Mouse (Mus musculus) liver, embryonic 14.5 days (tissue): ENCODE results near the gene Vmn1r93. TPM values are rescaled to one million over a fixed set of nuclear protein-coding genes. Genes with fewer than 3 reads are reported as not detected.
"Not testable (repeated sequence)": the region's sequence is repeated elsewhere in the genome, so short reads cannot be mapped to it uniquely, and the experiment has no call there.

Experiments
- ATAC-seq: fragments of 200-750 bp; cut with Nextera tagmentation; 2 replicates; pipeline ENCODE4 v1.8.0; 2017; ENCODE audit warnings: moderate number of reproducible peaks, mild to moderate bottlenecking, moderate library complexity; ENCODE audit not compliant: insufficient read depth
- DNase-seq, 3 experiments: peaks; one replicate each; pipeline ENCODE4 v3.0.0-alpha.2; 2012 to 2013; ENCODE audit warnings: low read depth in 3 of 3, low spot score in 3 of 3
- H3K27ac ChIP-seq: fragments of 300-500 bp; sonication (generic); 2 replicates; pipeline ENCODE4 v1.5.1; 2014; ENCODE audit warnings: moderate library complexity, mild to moderate bottlenecking, control low read depth, inconsistent platforms
- H3K27me3 ChIP-seq: fragments of 300-500 bp; sonication (generic); 2 replicates; pipeline ENCODE4 v1.6.1; 2014; ENCODE audit warnings: mild to moderate bottlenecking, low read length, moderate library complexity; ENCODE audit not compliant: control insufficient read depth, insufficient read depth
- H3K36me3 ChIP-seq: fragments of 300-500 bp; sonication (generic); replicated peaks from 2 replicates; pipeline ENCODE4 v1.6.1; 2014; ENCODE audit warnings: low read depth; ENCODE audit not compliant: control insufficient read depth, insufficient read depth
- H3K4me1 ChIP-seq, 2 experiments: fragments of 200-500 bp in 1 of 2; fragments of 300-500 bp in 1 of 2; sonication (generic) in 1 of 2; replicated peaks; 2 replicates each; pipeline ENCODE4 v1.6.1; 2012 to 2014; ENCODE audit warnings: antibody characterized with exemption in 1 of 2, inconsistent platforms in 1 of 2, low read length in 1 of 2; ENCODE audit not compliant: control insufficient read depth in 2 of 2, insufficient read depth in 2 of 2
- H3K4me2 ChIP-seq: fragments of 300-500 bp; sonication (generic); 2 replicates; pipeline ENCODE4 v1.6.1; 2014; ENCODE audit warnings: low read depth, mild to moderate bottlenecking, control low read depth, moderate library complexity
- H3K4me3 ChIP-seq, 2 experiments: fragments of 200-500 bp in 1 of 2; fragments of 300-500 bp in 1 of 2; sonication (generic) in 1 of 2; 2 replicates each; pipeline ENCODE4 v1.5.1; 2012 to 2014; ENCODE audit warnings: low read depth in 2 of 2, low read length in 2 of 2, mild to moderate bottlenecking in 2 of 2, control low read depth in 1 of 2, inconsistent platforms in 1 of 2, moderate library complexity in 1 of 2; ENCODE audit not compliant: insufficient read depth in 1 of 2
- H3K9ac ChIP-seq: fragments of 300-500 bp; sonication (generic); replicated peaks from 2 replicates; pipeline ENCODE4 v1.6.1; 2014; ENCODE audit warnings: mild to moderate bottlenecking, control low read depth, moderate library complexity
- H3K9me3 ChIP-seq: fragments of 300-500 bp; sonication (generic); 2 replicates; pipeline ENCODE4 v1.6.1; 2016; ENCODE audit warnings: low read length, mixed read lengths; ENCODE audit not compliant: control insufficient read depth
- WGBS: fragments of 180-500 bp; shearing (Covaris S2); extraction: QIAGEN DNeasy Blood & Tissue Kit; methylation state at CpG from one replicate; pipeline ENCODE4 v1.1.7; 2014; ENCODE audit not compliant: insufficient replicate concordance; 5-methylcytosine and 5-hydroxymethylcytosine counted together
- polyA plus RNA-seq, 2 experiments: library from polyadenylated mRNA; depleted of rRNA in 1 of 2; stranded (reverse) in 1 of 2; unstranded in 1 of 2; fragments of >200 nt; fragmentation: Nextera tagmentation in 1 of 2; extraction: Ambion mirVana in 1 of 2; gene quantifications; 2 replicates each; pipeline versions ENCODE4 v1.2.1 to v1.2.3; 2012 to 2014

The Vmn1r93 gene
- polyA plus RNA-seq (2012; rRNA removed): not detected in 2 replicates
- polyA plus RNA-seq (2014; fragmentation: Nextera tagmentation; extraction: Ambion mirVana): not detected in 2 replicates

DNA sequence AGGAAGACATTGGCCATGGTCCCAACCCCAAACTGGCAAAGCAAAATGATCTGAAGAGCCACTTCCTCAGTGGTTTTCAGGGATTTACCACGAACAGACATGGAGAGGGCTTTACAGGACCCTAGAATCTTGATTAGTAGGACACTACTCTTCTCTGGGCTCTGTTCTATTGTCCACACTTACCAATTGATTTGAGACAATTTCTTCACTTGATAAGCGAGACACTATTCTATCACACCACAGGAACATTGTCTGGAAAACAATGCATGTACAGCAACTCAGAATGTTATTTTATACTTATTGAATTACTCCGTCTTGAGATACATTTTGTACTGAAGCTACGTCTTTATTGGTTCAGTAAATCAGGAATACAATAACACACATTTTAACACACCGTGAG lies at the start of gene Vmn1r93:
Gene Vmn1r93, minus strand, starts transcription at position 101 of the 400 bp plus-strand sequence.
- H3K9ac ChIP-seq, ATAC-seq, H3K36me3 ChIP-seq, H3K4me1 ChIP-seq, H3K27ac ChIP-seq, DNase-seq, H3K27me3 ChIP-seq, H3K4me2 ChIP-seq, H3K4me3 ChIP-seq, H3K9me3 ChIP-seq: not testable (repeated sequence)
- WGBS: no CpG with 5 or more reads among the region's 5 CpGs

DNA sequence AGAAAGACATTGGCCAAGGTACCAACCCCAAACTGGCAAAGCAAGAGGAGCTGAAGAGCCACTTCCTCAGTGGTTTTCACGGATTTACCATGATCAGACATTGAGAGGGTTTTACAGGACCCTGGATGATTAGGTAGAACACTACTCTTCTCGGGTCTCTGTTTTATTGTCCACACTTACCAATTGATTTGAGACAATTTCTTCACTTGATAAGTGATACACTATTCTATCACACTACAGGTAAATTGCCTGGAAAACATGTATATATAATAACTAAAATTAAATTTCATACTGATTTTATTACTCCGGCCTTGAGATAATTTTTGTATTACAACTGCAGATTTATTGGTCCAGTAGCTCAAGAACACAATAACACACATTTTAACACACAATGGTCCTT lies 29.4 kb upstream of the Vmn1r93 start, which contains the start of gene Vmn1r94:
Gene Vmn1r94, minus strand, starts transcription at position 101 of the 400 bp plus-strand sequence.
- not testable (repeated sequence) for H3K4me1 ChIP-seq, H3K27ac ChIP-seq, H3K9ac ChIP-seq, H3K36me3 ChIP-seq, H3K27me3 ChIP-seq, DNase-seq, H3K4me3 ChIP-seq, ATAC-seq, H3K9me3 ChIP-seq, H3K4me2 ChIP-seq
- WGBS: no CpG with 5 or more reads among the region's 3 CpGs

DNA sequence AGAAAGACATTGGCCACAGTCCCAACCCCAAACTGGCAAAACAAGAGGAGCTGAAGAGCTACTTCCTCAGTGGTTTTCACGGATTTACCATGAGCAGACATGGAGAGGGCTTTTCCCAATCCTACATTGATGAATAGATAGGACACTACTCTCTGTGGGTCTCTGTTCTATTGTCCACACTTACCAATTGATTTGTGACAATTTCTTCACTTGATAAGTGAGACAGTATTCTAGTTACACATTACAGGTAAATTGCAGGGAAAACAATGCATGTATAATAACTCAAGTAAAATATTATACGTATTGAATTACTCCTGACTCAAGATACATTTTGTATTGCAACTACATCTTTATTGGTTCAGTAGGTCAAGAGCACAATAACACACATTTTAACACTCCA lies 16.4 kb downstream of the Vmn1r93 start, which contains the start of gene Gm16442:
Gene Gm16442, minus strand, starts transcription at position 101 of the 400 bp plus-strand sequence.
- no CpG with 5 or more reads among the region's 2 CpGs for WGBS
- not testable (repeated sequence) for H3K27me3 ChIP-seq, DNase-seq

DNA sequence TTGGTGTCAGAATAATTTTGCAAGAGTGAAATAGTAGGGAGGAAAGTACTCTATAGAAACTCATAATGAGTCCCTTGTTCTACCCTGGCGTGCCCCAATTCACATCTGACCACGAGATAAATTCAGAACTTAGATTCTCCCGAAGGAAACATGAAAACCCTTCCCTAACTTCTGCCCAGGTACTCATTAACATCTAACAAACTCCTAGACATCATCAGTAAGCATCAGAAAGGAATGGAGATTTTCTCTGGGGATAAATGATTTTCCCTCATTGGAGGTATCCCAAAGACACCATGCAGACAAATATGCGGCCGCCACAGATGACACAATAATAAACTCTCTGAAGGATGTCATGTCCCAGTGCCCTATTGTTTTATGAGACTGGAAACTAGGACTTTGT lies 39.5 kb downstream of the Vmn1r93 start, which contains the start of gene Vmn1r91:
Gene Vmn1r91, plus strand, starts transcription at position 301 of the 400 bp plus-strand sequence.
- not testable (repeated sequence) for H3K4me3 ChIP-seq, DNase-seq, H3K9me3 ChIP-seq, H3K36me3 ChIP-seq, H3K4me1 ChIP-seq, H3K9ac ChIP-seq, H3K27me3 ChIP-seq, H3K27ac ChIP-seq, H3K4me2 ChIP-seq, ATAC-seq
- WGBS: 66% methylated on average over 5 of the region's 5 CpGs

More for the DNA sequence above, 16.4 kb downstream of the Vmn1r93 start, which contains the start of gene Gm16442:
- H3K4me2 ChIP-seq, H3K9me3 ChIP-seq, H3K27ac ChIP-seq, H3K4me3 ChIP-seq, H3K36me3 ChIP-seq, ATAC-seq, H3K9ac ChIP-seq, H3K4me1 ChIP-seq: not testable (repeated sequence)

Other genes starting within 250 kb of the Vmn1r93 start
- 2.3 and 2.6 TPM in 2 replicates for gene Pvr, start 217.9 kb downstream of the Vmn1r93 start, polyA plus RNA-seq (2012; rRNA removed)
- gene Pvr, start 217.9 kb downstream of the Vmn1r93 start, polyA plus RNA-seq (2014; fragmentation: Nextera tagmentation; extraction: Ambion mirVana): 0.95 and 1.8 TPM in 2 replicates
- 0.15 and 0.24 TPM in 2 replicates for gene Igsf23, start 188.3 kb downstream of the Vmn1r93 start, polyA plus RNA-seq (2012; rRNA removed)
- 0.11 TPM in 1 of 2 replicates, not detected in the other for gene Igsf23, start 188.3 kb downstream of the Vmn1r93 start, polyA plus RNA-seq (2014; fragmentation: Nextera tagmentation; extraction: Ambion mirVana)
- gene Ceacam20, start 173.7 kb downstream of the Vmn1r93 start, polyA plus RNA-seq (2012; rRNA removed): not detected in 2 replicates
- not detected in 2 replicates for gene Ceacam20, start 173.7 kb downstream of the Vmn1r93 start, polyA plus RNA-seq (2014; fragmentation: Nextera tagmentation; extraction: Ambion mirVana)
- not detected in 2 replicates for gene Nlrp9b, start 147.6 kb downstream of the Vmn1r93 start, polyA plus RNA-seq (2012; rRNA removed)
- gene Nlrp9b, start 147.6 kb downstream of the Vmn1r93 start, polyA plus RNA-seq (2014; fragmentation: Nextera tagmentation; extraction: Ambion mirVana): not detected in 2 replicates
- not detected in 2 replicates for gene Vmn1r91, start 39.4 kb downstream of the Vmn1r93 start, polyA plus RNA-seq (2012; rRNA removed)
- gene Vmn1r91, start 39.4 kb downstream of the Vmn1r93 start, polyA plus RNA-seq (2014; fragmentation: Nextera tagmentation; extraction: Ambion mirVana): not detected in 2 replicates
- gene Gm16442, start 16.5 kb downstream of the Vmn1r93 start, polyA plus RNA-seq (2012; rRNA removed): not detected in 2 replicates
- gene Gm16442, start 16.5 kb downstream of the Vmn1r93 start, polyA plus RNA-seq (2014; fragmentation: Nextera tagmentation; extraction: Ambion mirVana): not detected in 2 replicates
- gene Vmn1r94, start 29.3 kb upstream of the Vmn1r93 start, polyA plus RNA-seq (2012; rRNA removed): not detected in 2 replicates
- gene Vmn1r94, start 29.3 kb upstream of the Vmn1r93 start, polyA plus RNA-seq (2014; fragmentation: Nextera tagmentation; extraction: Ambion mirVana): not detected in 2 replicates
- gene Vmn1r95, start 54.6 kb upstream of the Vmn1r93 start, polyA plus RNA-seq (2012; rRNA removed): not detected in 2 replicates
- not detected in 2 replicates for gene Vmn1r95, start 54.6 kb upstream of the Vmn1r93 start, polyA plus RNA-seq (2014; fragmentation: Nextera tagmentation; extraction: Ambion mirVana)
- not detected in 2 replicates for gene Gm6164, start 66.5 kb upstream of the Vmn1r93 start, polyA plus RNA-seq (2012; rRNA removed)
- not detected in 2 replicates for gene Gm6164, start 66.5 kb upstream of the Vmn1r93 start, polyA plus RNA-seq (2014; fragmentation: Nextera tagmentation; extraction: Ambion mirVana)
- not detected in 2 replicates for gene Gm4498, start 94.7 kb upstream of the Vmn1r93 start, polyA plus RNA-seq (2012; rRNA removed)
- gene Gm4498, start 94.7 kb upstream of the Vmn1r93 start, polyA plus RNA-seq (2014; fragmentation: Nextera tagmentation; extraction: Ambion mirVana): not detected in 2 replicates
- not detected in 2 replicates for gene Gm5890, start 123.7 kb upstream of the Vmn1r93 start, polyA plus RNA-seq (2012; rRNA removed)
- not detected in 2 replicates for gene Gm5890, start 123.7 kb upstream of the Vmn1r93 start, polyA plus RNA-seq (2014; fragmentation: Nextera tagmentation; extraction: Ambion mirVana)
- not detected in 2 replicates for gene Gm4133, start 195.0 kb upstream of the Vmn1r93 start, polyA plus RNA-seq (2012; rRNA removed)
- not detected in 2 replicates for gene Gm4133, start 195.0 kb upstream of the Vmn1r93 start, polyA plus RNA-seq (2014; fragmentation: Nextera tagmentation; extraction: Ambion mirVana)
- not detected in 2 replicates for gene Gm5728, start 236.3 kb upstream of the Vmn1r93 start, polyA plus RNA-seq (2012; rRNA removed)
- gene Gm5728, start 236.3 kb upstream of the Vmn1r93 start, polyA plus RNA-seq (2014; fragmentation: Nextera tagmentation; extraction: Ambion mirVana): not detected in 2 replicates